Mouse (Mus musculus): Measurements from ENCODE around the gene Fkbp15. TPM values are rescaled to one million over a fixed set of nuclear protein-coding genes. Genes with fewer than 3 reads are reported as not detected.

The Fkbp15 gene
- 31.5 and 36.8 TPM in 2 replicates for total RNA-seq (2014; fragmentation: Nextera tagmentation)
- total RNA-seq (2017), result 47.4 and 54.9 TPM in 2 replicates

DNA sequence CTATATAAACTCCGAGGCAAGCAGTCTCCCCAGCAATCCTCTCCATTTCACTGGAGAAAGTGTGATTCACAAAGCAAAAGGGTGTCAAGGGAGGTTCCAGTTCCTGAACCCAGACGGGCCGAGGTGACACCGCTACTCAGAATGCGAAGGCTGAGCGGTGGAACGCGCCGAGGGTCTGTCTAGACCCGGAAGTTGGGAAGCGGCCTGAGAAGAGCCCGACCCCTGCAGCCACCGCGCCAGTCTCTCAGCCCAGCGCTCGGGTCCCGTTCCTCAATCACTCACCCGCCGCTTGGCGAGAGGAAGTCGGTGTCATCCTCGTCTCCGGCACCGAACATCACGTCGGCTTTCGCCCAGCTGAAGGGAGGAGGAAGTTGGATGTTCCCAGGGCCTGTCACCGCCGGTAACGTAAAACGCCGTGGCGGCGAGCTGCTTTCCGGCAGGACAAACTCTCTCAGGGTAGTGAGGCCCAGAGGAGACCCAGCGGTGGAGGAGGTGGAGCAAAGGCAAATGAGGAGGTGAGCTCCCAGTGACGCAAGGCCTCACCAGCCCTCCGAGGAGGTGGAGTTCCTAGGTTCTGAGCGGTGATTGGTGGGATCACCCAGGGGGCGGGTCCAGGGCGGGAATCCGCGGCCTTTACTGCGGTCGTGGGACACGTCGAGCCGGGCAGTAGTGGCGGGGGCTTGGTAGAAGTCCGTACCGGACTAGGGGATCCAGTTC lies at the start of gene Fkbp15, which contains the start of gene Slc31a1:
TSS of gene Fkbp15 (minus strand) at position 461 of the 717 bp plus-strand sequence.
TSS of gene Slc31a1 (plus strand) at position 640 of the 717 bp plus-strand sequence.
- ATAC-seq (replicated peaks; ENCODE audit: poor library complexity, severe bottlenecking), result peak; percentile 92

DNA sequence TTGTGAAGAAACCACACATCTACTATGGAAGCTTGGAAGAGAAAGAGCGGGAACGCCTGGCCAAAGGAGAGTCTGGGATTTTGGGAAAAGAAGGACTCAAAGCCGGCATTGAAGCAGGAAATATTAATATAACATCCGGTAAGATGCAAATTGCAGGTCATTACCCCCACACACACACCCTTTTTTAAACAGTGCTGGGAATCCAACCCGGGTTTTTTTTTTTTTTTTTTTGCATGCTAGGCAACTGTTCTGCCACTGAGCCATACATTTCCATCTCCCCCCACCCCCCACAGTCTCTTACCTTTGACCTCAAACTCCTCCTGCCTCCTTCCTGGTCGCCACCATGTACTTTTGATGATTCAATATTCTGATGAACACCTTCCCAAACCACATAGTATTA lies 49.3 kb upstream of the Fkbp15 start:
- no peak for ATAC-seq (replicated peaks; ENCODE audit: poor library complexity, severe bottlenecking)

DNA sequence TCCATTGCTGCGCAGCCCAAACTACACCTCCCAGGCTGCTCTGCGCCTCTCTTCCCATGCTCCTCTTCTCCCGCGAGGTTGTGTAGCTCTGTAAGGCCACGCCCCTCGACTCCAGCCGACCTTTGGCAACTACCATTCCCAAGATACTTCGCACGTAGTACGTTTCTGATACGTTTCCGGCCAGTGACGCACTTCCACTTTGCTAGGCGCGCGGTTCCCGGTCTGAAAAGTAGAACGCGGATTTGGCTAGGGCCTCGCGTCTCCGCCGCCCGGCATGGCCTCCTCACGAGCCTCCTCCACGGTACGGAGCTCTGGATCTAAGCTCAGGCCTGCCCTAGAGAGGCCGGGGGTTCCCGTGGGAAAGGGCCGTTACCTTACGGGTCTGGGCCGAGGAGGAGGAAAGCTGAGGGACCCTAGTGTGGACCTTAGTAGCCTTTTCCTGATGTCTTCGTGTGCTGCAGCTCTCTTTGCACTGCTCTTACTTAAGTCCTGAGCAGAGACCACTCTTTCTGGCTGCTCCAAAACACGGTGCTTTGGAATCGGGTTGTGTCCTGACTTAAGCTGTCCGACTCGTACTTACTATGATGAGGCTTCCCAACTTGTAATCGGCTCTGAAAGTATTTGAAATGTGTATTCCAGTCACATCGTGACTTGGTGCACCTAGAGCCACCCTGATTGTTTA lies 48.4 kb upstream of the Fkbp15 start, which contains the start of the genes Cdc26 and Prpf4:
TSS of gene Cdc26 (minus strand) at position 42 of the 682 bp plus-strand sequence.
TSS of gene Prpf4 (plus strand) at position 197 of the 682 bp plus-strand sequence.
- peak; percentile 94 for ATAC-seq (replicated peaks; ENCODE audit: poor library complexity, severe bottlenecking)

GRCm38 (mm10) chr4:62407730-62408582 lies 47.6 kb upstream of the Fkbp15 start:
- ATAC-seq (replicated peaks; ENCODE audit: poor library complexity, severe bottlenecking), result peak; percentile 55

DNA sequence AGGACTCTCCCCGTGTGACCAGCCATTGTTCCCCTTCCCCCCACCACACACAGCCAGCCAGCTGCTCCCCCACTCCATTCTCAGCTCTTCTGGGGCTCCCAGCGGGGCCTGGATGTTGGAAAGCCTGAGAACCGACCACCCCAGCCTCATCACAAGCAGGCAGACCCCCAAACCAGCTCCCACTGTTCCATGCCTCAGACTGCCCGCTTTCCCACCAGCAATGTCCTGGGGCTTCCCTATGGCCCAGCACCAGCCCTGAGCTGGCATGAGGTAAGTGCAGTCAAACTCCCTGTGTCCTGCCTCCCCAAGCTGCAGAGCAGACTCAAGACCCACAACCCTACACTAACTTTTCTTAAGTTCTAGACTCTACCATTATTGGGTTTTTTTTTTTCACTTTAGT lies 45.8 kb upstream of the Fkbp15 start:
- ATAC-seq (replicated peaks; ENCODE audit: poor library complexity, severe bottlenecking), result no peak

DNA sequence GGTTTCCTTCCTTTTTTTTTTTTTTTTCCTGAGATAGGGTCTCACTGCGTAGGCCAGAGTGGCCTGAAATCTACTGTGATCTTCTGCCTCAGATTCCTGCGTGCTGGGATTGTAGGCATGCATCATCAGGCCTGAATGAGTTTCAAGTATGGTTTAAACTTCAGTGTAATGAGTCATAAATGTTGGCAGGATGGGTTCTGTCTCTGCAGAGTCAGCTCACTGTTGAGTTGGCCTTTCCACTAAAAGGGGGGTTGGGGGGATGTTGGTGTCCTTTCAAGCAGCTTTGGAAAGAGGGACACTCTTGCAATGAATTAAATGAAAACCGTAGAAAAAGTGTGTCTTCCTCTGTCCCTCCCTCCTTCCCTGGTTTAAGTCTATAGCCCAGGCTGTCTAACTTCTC lies 38.6 kb upstream of the Fkbp15 start:
- no peak for ATAC-seq (replicated peaks; ENCODE audit: poor library complexity, severe bottlenecking)

DNA sequence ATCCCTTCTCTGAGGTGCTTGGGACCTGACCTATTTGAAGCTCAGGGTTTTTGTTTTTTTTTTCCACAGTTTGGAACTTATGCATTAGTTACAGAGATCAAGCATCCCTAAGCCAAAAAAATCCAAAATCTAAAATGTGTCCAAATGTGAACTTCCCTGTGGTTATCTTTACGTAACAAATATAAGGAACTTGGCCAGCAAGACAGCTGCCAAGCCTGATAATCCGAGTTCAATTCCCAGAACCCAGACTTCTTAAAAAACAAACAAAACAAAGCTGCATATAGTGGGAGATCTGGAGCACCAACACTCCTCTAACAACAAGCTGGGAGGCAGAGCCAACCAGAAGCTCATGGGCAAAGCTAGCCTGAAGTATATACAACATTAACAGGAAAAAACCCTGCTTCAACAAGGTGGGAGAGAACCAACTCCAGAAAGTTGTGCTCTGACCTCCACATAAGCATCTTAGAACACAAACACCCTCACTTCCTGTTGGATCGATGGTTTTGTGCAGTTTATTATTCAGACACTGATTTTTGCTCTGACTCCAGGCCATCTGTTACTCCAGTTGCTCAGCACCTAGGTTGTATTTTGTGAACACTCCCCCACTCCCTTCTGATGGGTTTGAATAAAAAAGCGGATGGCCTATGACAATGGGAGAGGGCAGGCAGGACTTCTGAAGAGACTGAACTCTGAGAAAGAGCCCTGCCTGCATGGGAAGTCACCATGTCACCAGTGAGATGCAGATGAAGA lies 37.4 kb upstream of the Fkbp15 start:
- no peak for ATAC-seq (replicated peaks; ENCODE audit: poor library complexity, severe bottlenecking)

- no peak; the same call in 1 of the 2 replicates for ATAC-seq (replicated peaks; ENCODE audit: poor library complexity, severe bottlenecking)
Measured at GRCm38 (mm10) chr4:62395806-62396205, 35.5 kb upstream of the Fkbp15 start.

GRCm38 (mm10) chr4:62393459-62393858 lies 33.1 kb upstream of the Fkbp15 start:
- no peak for ATAC-seq (replicated peaks; ENCODE audit: poor library complexity, severe bottlenecking)

DNA sequence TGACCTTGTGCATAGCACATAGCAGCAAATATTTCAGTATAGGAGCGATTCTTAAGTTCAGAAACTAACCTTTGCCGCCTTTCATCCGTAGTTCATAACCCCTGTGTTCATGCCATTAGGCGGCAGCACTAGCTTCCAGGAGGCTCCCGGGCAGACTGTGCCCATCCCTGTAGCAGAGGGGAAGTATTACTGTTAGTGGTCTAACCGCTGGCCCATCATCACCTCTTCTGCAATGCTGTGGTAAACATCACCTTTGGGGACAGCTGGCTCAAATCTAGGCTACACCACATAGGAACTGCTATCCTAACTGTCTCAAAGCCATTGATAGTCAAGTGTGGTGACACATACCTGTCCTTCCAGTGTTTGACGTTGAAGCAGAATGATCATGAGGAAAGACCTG lies 31.5 kb upstream of the Fkbp15 start:
- peak; percentile 98 for ATAC-seq (replicated peaks; ENCODE audit: poor library complexity, severe bottlenecking)

- ATAC-seq (replicated peaks; ENCODE audit: poor library complexity, severe bottlenecking), result no peak
Measured at GRCm38 (mm10) chr4:62389592-62390512, 29.5 kb upstream of the Fkbp15 start.

- ATAC-seq (replicated peaks; ENCODE audit: poor library complexity, severe bottlenecking), result no peak
Measured at GRCm38 (mm10) chr4:62385439-62385838, 25.1 kb upstream of the Fkbp15 start.

DNA sequence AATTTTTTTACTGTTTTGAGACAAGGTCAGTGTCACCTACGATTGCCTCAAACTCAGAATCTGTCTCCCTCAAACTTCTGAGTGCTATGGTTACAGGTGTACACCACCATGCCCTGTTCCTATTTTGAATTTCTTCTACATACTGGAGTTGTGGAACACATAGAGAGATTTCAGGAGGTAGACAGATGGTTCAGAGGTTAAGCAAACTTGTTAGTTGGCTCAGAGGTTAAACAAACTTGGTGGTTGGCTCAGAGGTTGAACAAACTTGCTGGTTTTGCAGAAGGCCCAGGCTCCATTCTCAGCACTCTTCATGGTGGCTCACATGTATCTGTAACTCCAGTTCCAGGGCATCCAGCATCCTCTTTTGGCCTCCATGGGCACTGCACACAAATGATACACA lies 23.8 kb upstream of the Fkbp15 start:
- ATAC-seq (replicated peaks; ENCODE audit: poor library complexity, severe bottlenecking), result no peak

GRCm38 (mm10) chr4:62383752-62384151 lies 23.4 kb upstream of the Fkbp15 start:
- ATAC-seq (replicated peaks; ENCODE audit: poor library complexity, severe bottlenecking), result no peak

GRCm38 (mm10) chr4:62383207-62383606 lies 22.9 kb upstream of the Fkbp15 start:
- no peak for ATAC-seq (replicated peaks; ENCODE audit: poor library complexity, severe bottlenecking)

GRCm38 (mm10) chr4:62379724-62380381 lies 19.5 kb upstream of the Fkbp15 start:
- ATAC-seq (replicated peaks; ENCODE audit: poor library complexity, severe bottlenecking), result no peak

DNA sequence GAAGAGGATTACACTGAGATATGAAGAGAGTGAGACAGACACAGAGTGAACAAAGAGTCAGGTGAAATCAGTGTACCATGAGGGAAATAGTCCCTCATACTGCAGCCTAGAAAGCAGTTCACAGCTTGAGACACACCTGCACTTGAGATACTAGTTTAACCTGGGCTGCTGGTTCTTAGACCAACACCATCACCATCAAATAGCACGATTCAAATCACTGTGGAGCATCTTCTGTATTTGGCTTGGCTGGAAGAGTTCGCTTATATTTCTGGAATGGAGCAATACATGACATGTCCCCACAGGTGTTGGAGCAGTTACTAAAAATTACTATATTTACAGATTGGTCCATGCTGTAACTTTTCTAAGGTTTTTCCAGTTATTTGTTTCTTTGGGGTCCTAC lies 15.8 kb upstream of the Fkbp15 start:
- no peak for ATAC-seq (replicated peaks; ENCODE audit: poor library complexity, severe bottlenecking)

DNA sequence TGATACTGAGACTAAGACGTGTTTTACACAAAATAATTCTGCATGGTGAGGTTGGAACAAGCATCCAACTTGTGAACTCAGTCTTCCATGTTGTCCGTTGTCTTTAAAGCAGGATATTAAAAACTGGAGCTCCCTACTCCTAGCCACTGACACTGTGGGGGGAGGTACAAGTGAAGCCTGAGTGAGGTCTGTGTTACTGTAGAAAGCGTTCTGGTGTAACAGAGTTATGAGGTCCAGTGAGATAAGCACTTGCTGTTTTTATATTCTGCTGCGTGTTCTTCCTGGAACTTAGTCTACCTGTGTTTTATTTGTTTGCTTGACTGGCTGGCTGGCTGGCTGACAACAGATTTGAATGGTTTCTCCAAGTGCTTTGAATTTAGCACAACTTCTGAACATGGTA lies 14.0 kb upstream of the Fkbp15 start:
- ATAC-seq (replicated peaks; ENCODE audit: poor library complexity, severe bottlenecking), result no peak

Measured in granulocyte monocyte progenitor cell, adult 5-6 weeks (primary cell).